22 mouse cellular contexts compared by ENCODE assay signal in the genomic region with DNA sequence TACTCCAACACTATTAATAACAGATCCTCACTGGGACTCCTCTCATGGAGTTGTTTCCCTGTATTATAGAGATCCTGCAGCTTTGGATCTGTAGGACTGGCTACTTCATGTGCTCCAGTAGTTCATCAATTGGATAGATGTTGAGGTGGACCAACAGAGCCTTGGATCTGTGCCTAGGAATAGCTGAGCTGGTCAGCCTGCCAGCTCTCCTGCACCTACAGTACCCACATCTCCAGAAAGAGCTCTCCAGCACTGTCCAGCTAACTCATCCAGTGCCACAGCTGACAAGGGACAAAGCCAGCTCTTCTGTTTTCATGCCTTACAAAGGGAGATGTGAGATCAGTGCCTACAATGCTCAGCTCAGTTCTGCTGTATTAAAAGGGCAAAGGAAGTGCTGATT.
DNase-seq lines count a peak whose midpoint lies in the region; ATAC-seq lines count a peak whose summit lies in the region.
"Had no signal": no experiment of that assay in that cellular context is flagged by ENCODE, and none has a peak within 500 bp of the region (broad histone marks: within the 10 kb centered on the region; RNA-seq: fewer than 3 reads in every experiment).

No protein-coding gene starts in this region.

- ATAC-seq in erythroblast, adult 5-6 weeks (replicated peaks; ENCODE audit: low FRiP score, poor library complexity, severe bottlenecking), result no peak
- ATAC-seq: forebrain, embryonic 15.5 days; hindbrain, embryonic 16.5 days; intestine, embryonic 15.5 days; midbrain, embryonic 16.5 days; Patski had no signal

- intact Hi-C loops in heart, postnatal 14 days (cut with DNase I), result no loop called here

- peak; percentile 40 for DNase-seq in heart, adult 11 months
- no peak for DNase-seq in heart, postnatal 14 days
- peak; percentile 39 for DNase-seq in Muller cell, postnatal 12 days (ENCODE audit: inconsistent ontology term)
- peak; percentile 12 for DNase-seq in cerebellum, adult 8-10 months
- DNase-seq in cerebellum, postnatal 25 days, result peak; percentile 23 to 47
- DNase-seq in spleen, adult 18-20 months, result no peak
- DNase-seq: adrenal gland, postnatal 10 days; embryo, embryonic 11 days; gastrocnemius, adult 2 months; heart, postnatal 10 days; kidney, adult 8-10 months; lung, embryonic 14.5 days; right cerebral cortex, adult 18-20 months; right cerebral cortex, postnatal 4 days; thymus, adult 18-20 months; thymus, postnatal 25 days had no signal

Comparison
In these comparisons a context has a peak if more than half of its experiments do, and no peak if none do; other contexts are left out.
1. DNase-seq: peak in heart, adult 11 months (single experiment), Muller cell, postnatal 12 days (single experiment), cerebellum, adult 8-10 months (single experiment) and cerebellum, postnatal 25 days (2 of 2); none in heart, postnatal 14 days (0 of 2) and spleen, adult 18-20 months (0 of 2).